Mouse (Mus musculus) CH12.LX (cell line): Measurements from ENCODE around the gene 3110021N24Rik.

Experiments
- CHD2 ChIP-seq: IDR thresholded peaks from 2 replicates; pipeline ENCODE4 v1.6.1; 2011; ENCODE audit warnings: low read length, improper control_type of control experiment
- CTCF ChIP-seq, 2 experiments: IDR thresholded peaks in 1 of 2; conservative IDR thresholded peaks in 1 of 2; 2 replicates each; pipeline ENCODE4 v1.5.1; 2011 to 2012; ENCODE audit warnings: low read depth in 2 of 2, low read length in 2 of 2, improper control_type of control experiment in 1 of 2, inconsistent platforms in 1 of 2, mild to moderate bottlenecking in 1 of 2, moderate library complexity in 1 of 2
- EP300 ChIP-seq: IDR thresholded peaks from 2 replicates; pipeline ENCODE4 v1.6.1; 2011; ENCODE audit warnings: low read length, improper control_type of control experiment
- KAT2A ChIP-seq: IDR thresholded peaks from 2 replicates; pipeline ENCODE4 v1.6.1; 2012; ENCODE audit warnings: low read length, improper control_type of control experiment, inconsistent platforms; ENCODE audit not compliant: insufficient replicate concordance
- MAX ChIP-seq: IDR thresholded peaks from 2 replicates; pipeline ENCODE4 v1.6.1; 2011; ENCODE audit warnings: low read length, improper control_type of control experiment
- PAX5 ChIP-seq: IDR thresholded peaks from 2 replicates; pipeline ENCODE4 v1.6.1; 2012; ENCODE audit warnings: low read length, inconsistent platforms, mixed read lengths
- POLR2A ChIP-seq: IDR thresholded peaks from 2 replicates; pipeline ENCODE4 v1.6.1; 2011; ENCODE audit warnings: low read depth, mild to moderate bottlenecking, improper control_type of control experiment, low read length
- RCOR1 ChIP-seq: conservative IDR thresholded peaks from 2 replicates; pipeline ENCODE4 v1.6.1; 2012; ENCODE audit warnings: low read depth, mild to moderate bottlenecking, inconsistent platforms, low read length, improper control_type of control experiment
- UBTF ChIP-seq: IDR thresholded peaks from 2 replicates; pipeline ENCODE4 v1.6.1; 2012; ENCODE audit warnings: low read depth, mild to moderate bottlenecking, inconsistent platforms, low read length, improper control_type of control experiment, moderate library complexity
- ZC3H11A ChIP-seq: IDR thresholded peaks from 2 replicates; pipeline ENCODE4 v1.6.1; 2012; ENCODE audit warnings: low read depth, mild to moderate bottlenecking, inconsistent platforms, low read length, improper control_type of control experiment
- ZNF384 ChIP-seq: IDR thresholded peaks from 2 replicates; pipeline ENCODE4 v1.6.1; 2012; ENCODE audit warnings: low read depth, low read length, improper control_type of control experiment, inconsistent platforms

- no peak for TF ChIP-seq CHD2
- TF ChIP-seq EP300 = no peak
- no peak for TF ChIP-seq CTCF (conservative IDR thresholded peaks at IDR 0.05 in 1 of 2, IDR thresholded peaks at IDR 0.05 in 1 of 2; ENCODE audit: low read depth in 2 of 2, low read length in 2 of 2)
- TF ChIP-seq ZNF384 = no peak
- TF ChIP-seq KAT2A = no peak
- no peak for TF ChIP-seq POLR2A
- TF ChIP-seq PAX5 = no peak
- TF ChIP-seq MAX = no peak
- no peak for TF ChIP-seq UBTF
- TF ChIP-seq RCOR1 = no peak
- no peak for TF ChIP-seq ZC3H11A
Measured at GRCm38 (mm10) chr4:108826096-108826495, 106.6 kb downstream of the 3110021N24Rik start.
